Mouse (Mus musculus): Measurements from ENCODE around the gene Gale.
A peak's percentile ranks its signal among the peaks of the same experiment; 100 is the strongest.

Gene Gale

DNA sequence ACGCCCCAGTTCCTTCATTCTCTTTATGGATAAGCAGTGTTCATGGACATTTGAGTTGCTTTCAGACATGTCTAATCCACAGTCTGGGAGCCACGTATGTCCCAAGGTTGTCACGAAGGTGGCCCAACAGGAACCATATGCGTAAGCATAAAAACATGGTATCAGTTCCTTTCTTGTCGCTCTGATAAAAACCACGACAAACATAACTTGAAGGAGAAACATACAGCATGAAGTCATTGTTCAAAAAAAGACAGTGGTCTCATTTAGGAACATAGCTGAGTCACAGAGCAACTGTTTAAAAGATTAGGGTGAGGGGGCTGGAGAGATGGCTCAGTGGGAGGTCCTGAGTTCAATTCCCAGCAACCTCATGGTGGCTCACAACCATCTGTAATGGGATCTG is 21.3 kb upstream of the Gale start:
- DNase-seq (ENCODE audit: extremely low read depth, low read depth, low spot score) = no peak

DNA sequence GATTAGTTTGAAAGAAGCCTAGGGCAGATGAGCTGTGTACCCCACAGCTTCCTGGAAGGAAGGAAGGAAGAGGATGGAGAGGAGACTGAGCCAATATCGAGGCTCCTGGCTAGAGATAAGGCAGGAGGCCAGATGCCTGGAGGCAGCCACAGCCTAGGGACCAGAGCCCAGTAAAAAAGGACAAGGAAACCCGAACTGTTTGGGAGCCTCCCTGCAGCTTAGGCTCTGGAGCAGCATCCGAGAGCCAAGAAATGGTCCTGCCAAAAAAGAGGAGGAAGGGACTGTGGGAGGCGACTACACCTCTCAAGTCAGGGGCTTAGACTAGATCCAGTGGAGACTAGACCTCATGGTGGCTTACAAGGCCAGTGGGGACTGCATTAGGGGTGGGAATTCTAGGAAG is 20.1 kb upstream of the Gale start:
- DNase-seq (ENCODE audit: extremely low read depth, low read depth, low spot score) = no peak

DNA sequence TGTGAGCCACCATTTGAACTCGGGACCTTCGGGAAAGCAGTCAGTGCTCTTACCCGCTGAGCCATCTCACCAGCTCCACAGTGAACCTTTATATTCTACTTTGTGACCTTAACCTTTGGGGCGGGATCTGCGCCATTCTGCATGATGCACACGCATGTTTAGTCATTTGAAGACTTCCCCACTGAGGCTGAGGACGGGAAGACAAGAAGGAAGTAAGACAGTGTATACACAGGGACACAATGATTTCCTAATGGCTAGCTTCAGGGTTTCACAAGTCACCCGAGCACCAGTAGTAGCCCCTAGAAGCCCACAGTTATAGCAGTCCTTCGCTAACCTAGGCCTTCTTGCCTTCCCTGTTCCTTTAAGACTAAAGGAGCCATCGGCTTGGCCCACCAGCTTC is 17.8 kb upstream of the Gale start:
- DNase-seq (ENCODE audit: extremely low read depth, low read depth, low spot score) = no peak

DNA sequence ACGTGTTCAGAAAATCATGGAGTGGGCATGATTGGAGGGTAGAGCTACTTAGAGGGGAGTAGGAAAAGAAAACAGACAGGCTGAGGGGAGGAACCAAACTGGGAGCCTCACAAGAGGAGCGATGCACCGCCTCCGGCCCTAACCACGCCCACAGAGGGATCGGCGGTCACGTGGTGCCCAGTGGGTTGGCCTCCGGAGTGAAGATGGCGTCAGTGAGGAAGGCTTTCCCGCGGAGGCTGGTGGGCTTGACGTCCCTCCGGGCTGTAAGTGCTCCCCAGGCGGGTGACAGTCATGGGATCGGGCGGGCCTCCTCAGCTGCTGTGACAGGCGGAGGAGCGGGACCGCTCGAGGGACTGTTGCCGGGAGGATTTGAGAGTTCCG is 17.3 kb upstream of the Gale start, which contains the start of gene Hmgcl:
Gene Hmgcl, plus strand, starts transcription at position 171 of the 381 bp plus-strand sequence.
- DNase-seq (ENCODE audit: extremely low read depth, low read depth, low spot score) = no peak

DNA sequence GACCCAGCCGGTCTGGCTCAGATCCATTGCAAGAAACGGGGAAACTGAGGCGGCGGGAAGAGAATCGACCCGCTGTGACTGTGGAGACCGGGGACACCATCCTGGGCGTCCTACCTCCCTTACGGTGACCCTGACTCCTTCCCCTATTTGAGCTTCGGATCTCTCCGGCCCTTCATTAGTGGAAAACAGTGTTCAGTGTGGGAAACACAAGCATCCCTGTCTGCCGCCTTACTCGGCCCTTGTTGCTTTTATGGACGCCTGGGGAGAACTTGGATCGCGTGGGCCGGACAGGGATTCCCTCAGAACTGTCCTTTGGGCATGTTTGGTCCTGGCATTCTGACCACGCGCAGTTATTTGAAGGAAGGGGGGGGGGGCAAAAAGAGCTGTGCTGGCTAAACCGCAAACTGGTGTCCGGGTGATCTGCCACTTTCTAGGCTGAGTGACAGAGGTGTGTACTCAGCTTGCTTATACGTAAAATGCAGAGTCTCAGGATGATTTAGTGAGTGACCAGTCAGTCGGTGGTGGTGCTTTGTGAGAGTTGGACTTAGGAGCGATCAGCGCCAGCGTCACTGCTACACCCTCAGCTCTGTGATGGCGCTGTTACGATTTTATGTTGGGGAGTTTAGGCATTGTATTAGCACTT is 16.7 kb upstream of the Gale start:
- no peak for DNase-seq (ENCODE audit: extremely low read depth, low read depth, low spot score)

DNA sequence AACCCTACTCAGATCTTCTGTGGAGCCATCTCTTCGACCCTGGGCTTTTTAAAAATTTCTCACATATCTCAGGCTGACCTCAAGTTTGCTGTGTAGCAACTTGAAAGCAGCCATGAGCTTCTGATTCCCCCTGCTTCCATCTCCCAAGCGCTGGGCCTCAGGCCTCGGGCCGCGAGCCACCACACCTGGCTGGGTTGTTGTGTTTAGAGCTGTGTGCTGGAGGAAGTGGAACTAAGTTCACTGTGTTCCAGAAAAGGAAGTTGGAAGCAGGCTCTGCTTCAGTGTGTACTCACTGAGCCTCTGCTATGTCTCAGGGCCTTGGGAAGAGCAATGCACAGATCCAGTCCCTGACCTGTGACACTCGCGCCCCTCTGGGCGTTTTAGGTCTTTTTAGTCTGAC is 15.4 kb upstream of the Gale start:
- no peak for DNase-seq (ENCODE audit: extremely low read depth, low read depth, low spot score)

DNA sequence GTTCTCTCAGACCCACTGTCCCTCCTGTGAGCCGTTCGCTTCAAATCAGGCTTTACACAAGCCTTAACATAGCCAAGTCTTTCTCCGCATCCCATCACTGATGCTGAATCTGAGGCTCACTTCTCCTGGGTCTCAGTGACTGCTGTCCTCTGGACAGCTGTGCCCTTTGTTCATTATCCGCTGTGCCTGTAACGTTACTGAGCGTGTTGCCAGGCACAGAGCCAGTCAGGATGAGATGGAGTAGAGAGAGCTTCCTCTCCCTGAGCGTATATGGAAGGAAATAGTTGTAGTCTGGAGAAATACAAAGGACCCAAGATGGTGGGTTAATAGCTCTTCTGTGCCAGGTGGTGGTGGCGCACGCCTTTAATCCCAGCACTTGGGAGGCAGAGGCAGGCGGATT is 14.1 kb upstream of the Gale start:
- no peak for DNase-seq (ENCODE audit: extremely low read depth, low read depth, low spot score)

DNA sequence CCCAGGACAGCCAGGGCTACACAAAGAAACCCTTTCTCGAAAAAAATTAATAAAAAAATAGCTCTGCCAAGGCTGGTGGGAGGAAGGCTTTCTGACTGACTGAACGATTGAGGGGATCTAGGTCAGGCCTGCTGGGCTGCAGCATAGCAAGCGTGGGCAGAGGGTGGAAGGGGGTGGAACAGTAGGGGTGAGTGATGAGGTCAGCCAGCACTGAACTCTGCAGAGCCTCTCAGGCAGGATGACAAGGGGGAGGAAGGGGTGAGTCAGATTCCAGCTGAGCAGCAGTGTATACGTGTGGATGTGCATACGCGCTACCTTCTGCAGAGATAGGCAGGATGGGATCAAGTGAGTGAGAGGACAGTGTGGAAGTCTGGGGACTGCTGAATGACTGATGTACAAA is 13.6 kb upstream of the Gale start:
- no peak for DNase-seq (ENCODE audit: extremely low read depth, low read depth, low spot score)

DNA sequence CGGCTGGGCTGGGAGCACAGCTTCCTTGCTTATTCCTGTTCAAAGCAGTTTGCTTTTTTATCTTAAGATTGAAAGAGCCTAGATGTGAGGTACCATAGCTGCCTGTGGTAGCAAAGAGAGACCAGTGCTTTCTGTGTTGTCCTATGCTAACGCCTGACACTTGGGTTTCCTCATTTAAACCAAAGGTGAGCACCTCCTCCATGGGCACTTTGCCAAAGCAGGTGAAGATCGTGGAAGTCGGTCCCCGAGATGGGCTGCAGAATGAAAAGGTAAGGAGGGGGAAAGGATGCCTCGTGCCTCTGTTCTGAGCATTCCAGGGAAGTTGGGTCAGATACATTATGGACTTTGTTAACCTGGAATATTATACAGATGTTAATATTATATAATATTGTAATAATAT is 13.2 kb upstream of the Gale start:
- no peak for DNase-seq (ENCODE audit: extremely low read depth, low read depth, low spot score)

DNA sequence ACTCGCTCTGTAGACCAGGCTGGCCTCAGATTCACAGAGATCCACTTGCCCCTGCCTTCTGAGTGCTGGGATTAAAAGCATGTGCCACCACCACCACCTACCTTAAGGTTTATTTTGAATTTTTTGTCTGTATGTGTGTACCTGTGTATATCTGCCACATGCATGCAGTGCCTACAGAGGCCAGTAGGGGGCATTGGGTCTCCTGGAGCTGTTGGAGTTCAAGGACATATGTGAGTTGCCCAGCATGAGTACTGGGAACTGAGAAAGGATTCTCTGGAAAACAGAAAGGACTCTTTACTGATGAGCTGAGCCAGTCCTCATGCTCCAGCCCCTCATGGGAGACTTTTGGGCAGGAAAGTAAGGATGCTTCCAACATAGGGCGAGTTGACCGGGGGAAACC is 12.0 kb upstream of the Gale start:
- DNase-seq (ENCODE audit: extremely low read depth, low read depth, low spot score) = no peak

DNA sequence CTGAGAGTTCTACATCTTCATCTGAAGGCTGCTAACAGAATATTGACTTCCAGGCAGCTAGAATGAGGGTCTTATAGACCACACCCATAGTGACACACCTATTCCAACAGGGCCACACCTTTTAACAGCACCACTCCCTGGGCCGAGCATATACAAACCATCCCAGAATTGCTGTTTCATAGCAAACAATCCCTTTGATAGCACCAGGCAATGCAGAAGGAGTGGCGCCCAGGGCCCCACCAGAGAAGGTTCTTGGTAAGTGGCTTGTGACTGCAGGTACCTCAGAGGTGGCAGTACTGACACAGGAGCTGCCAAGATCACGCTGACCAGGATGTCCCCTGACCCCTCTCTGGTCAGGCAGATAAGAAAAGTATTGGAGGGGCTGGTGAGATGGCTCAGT is 10.3 kb upstream of the Gale start:
- DNase-seq (ENCODE audit: extremely low read depth, low read depth, low spot score) = no peak

DNA sequence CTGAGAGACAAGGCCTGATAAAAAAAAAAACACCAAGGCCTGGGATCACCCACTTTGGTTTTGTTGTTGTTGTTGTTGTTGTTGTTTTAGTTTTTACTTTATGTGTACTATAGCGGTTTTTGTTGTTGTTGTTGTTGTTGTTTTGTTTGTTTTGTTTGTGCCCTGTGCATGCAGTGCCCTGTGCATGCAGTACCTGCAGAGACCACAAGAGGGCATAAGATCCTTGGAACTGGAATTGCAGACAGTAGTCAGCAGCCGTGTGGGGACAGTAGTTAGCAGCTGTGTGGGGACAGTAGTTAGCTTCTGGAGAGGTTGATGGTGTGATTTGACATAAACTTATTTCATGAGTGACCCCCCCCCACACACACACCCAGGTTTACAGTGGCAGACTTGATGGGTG is 9.3 kb upstream of the Gale start:
- no peak for DNase-seq (ENCODE audit: extremely low read depth, low read depth, low spot score)

DNA sequence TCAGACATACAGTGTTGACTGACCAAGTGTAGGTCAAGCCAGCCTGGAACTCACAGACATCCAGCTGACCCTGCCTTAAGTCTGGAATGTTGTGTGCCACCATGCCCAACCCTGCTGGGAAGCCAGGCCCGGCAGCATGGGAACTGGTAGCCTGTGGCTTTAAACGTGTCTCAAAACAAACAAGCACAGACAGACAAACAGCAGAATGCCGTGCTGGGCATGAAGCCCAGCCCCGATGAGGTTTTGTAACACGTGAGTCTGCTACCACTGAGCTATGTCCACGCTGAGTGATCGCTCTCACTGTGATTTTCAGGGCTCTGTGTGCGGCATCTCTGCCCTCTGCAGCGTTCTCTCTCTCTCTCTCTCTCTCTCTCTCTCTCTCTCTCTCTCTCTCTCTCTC is 7.6 kb upstream of the Gale start:
- DNase-seq (ENCODE audit: extremely low read depth, low read depth, low spot score) = no peak

DNA sequence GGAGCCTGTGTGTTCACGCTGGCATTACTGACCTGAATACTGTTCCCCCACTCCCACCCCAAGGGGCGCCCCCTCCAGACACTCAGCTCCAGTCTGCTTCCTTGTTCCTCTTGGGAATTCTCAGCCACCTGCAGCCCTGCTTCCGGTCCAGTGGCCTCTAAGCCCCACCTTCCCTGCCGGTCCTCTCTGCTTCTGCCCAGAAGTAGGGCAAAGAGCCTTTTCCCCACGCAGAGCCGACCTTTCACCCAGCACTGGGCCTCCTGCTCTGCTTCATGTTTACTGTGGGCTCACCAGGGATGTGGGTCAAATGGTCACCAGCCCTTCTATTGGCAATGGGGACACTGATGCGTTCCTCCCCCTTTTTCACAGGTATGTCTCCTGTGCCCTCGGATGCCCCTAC is 5.2 kb upstream of the Gale start:
- DNase-seq (ENCODE audit: extremely low read depth, low read depth, low spot score) = no peak

DNA sequence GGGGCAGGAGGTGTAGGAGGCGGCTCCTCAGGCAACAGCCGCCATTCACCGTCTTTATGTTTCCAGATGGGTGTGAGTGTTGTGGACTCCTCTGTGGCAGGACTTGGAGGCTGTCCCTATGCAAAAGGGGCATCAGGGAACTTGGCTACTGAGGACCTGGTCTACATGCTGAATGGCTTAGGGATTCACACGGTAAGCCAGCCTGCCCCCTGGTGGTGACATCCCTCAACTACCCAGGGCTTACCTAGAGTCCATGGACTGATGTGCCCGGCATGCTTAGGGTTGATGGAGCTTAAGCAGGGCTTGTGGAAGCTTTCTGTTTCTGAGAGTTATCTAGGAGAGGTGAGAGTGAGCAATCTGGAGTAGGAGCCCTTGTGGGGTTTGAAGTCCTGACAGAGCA is 2.8 kb upstream of the Gale start:
- no peak for DNase-seq (ENCODE audit: extremely low read depth, low read depth, low spot score)

DNA sequence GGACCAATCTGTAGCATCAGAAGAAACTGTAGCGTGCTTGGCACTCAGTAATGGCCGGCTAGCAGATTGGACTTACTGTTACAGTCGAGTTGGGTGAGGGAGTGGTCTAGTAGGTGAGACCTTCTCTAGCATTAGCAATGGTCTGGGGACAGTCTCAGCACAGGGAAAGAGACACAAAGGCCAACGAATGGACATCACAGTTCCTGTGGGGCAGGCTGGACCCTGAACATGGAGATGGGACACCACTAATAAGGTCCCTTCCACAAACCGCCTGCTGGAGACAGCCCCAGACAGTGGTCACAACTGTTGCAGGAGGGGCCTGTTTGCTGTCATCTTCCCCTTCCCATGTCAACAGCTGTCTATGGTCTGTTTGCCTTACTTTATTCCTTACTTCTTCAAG is 1.8 kb upstream of the Gale start:
- DNase-seq (ENCODE audit: extremely low read depth, low read depth, low spot score) = no peak

DNA sequence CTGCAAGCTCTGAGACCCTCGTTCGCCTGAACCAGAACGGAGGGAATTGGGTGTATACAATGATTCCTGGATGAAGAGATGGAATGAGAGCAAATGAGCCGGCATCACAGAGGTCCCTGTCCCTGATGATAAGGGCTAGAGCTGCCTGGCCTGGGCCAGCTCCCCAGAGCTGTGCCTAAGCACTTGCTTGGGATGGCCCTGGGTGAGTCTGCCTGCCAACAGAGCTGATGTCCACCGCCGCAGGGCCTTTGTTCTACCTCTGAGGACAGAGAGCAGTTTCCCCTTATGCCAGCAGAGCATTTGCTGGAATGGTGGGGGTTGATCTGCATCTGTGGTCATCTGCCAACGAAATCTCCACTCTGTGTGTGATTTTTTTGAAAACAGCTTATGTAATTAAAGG is 1.3 kb upstream of the Gale start:
- no peak for DNase-seq (ENCODE audit: extremely low read depth, low read depth, low spot score)

DNA sequence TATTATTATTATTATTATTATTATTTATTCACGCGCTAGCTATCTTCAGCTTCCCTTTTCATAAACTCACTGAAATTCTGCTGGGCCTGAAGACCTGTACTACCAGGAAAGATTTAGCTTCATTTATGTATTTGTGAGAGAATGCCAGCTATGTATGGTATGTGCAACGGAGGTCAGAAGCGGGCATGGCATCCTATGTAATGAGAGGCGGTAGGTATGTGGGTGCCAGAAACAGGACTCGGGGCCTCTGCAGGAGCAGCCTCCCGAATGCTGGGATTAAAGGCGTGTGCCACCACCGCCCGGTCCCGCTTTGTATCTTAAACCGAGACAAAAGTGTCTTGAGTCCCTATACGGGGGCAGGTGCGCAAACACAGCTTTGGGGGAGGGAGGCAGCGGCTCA is 581 bp upstream of the Gale start:
- DNase-seq (ENCODE audit: extremely low read depth, low read depth, low spot score) = no peak

DNA sequence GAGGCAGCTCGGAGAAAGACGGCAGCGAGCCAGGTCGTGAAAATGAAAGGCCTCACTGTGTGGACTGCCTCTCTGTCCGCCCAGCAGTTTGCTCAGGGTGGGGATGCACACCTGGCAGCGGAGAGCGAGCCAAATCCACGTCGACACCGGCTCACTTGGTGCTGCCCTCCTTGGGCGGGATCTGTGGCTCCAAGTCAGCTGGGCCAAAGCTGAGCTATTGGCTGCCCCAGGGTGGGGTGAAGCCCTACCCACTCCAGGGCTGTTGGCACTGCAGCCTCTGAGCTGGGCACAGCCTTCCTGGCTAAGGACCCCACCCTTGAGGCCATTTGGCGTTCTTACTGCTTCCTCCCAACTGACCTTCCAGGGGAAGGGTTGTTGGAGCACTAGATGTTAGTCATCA is 899 bp downstream of the Gale start:
- peak; percentile 54 for DNase-seq (ENCODE audit: extremely low read depth, low read depth, low spot score)

DNA sequence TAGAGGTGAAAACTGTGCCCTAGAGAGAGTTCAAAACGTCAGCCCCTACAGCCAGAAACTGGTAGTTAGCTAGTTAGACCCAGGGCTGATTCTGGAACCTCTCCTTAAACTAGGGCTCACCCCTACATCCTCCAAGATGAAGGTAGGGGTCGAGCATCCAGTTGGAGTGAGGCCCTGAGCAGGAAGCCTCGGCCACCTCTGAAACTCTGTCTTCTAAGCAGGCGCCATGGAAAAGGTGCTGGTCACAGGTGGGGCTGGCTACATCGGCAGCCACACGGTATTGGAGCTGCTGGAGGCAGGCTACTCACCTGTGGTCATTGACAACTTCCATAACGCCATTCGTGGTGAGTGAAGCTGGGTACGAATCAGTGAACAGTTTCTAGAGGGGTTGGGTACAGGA is 1.6 kb downstream of the Gale start:
- DNase-seq (ENCODE audit: extremely low read depth, low read depth, low spot score) = no peak

DNA sequence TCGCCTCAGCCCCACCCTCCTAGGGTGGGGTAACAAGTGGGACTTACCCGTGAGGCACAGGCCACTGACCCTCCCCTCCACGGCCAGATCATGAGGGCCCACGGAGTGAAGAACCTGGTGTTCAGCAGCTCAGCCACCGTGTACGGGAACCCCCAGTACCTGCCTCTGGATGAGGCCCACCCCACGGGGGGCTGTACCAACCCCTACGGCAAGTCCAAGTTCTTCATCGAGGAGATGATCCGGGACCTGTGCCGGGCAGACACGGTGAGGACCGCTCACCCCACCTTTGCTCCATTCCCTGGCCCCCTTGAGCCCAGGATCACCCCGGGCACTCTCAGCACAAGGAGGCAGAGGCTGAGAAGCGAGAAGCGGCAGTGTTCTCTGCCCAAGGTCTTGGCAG is 2.8 kb downstream of the Gale start:
- DNase-seq (ENCODE audit: extremely low read depth, low read depth, low spot score) = no peak

DNA sequence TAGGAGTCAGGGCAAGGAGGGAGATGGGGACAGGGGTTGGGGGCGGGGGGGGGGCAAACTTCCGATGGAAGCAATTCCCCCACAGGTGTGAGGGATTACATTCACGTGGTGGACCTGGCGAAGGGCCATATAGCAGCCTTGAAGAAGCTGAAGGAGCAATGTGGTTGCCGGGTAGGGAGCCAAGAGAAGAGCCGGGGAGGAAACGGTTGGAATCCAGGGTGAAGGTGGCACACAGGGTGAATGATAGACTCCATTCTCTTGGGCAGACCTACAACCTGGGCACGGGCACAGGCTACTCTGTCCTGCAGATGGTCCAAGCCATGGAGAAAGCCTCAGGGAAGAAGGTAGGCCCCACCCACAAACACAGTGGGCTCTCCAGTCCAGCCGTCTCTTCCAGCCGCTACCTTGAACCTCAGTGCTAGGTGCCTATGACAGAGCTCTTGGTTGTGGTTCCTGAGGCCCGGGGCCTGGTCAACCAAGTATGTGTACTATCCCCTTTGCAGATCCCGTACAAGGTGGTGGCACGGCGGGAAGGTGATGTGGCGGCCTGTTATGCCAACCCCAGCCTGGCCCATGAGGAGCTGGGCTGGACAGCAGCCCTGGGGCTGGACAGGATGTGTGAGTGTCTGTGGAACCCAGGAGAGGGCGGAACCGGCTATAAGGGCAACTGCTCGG is 3.7 kb downstream of the Gale start:
- no peak for DNase-seq (ENCODE audit: extremely low read depth, low read depth, low spot score)

DNA sequence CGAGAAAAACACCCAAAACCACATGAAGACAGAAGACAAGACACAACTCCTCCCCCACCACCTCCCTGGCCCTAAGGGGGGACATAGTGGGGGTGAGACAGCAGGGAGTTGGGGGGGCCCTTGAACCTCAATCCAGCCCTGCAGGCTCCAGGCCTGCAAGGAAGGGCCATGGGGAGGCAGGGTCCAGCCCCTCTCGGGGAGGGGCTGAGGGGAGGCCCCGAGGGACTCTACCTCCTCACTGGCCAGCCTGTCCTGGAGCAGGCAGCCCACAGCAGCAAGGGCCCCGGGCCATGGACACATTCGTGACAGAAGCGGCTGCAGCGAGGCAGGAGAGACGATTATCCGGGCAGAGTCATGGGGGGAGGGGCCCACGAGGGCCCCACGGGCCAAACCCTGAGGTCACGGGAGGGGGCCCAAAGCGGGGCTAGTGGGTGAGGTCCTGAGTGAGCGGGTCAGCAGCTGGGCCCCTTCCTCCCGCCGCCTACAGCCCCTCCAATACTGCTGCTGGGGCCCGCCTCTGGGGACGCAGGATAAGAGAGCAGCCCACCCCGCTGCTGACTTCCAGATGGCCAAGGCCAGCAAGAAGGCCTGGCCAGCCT is 4.8 kb downstream of the Gale start:
- no peak for DNase-seq (ENCODE audit: extremely low read depth, low read depth, low spot score)

All from fat pad, adult 2 months (tissue).